Mouse (Mus musculus): ENCODE results near the gene Olfr1369-ps1.

DNA sequence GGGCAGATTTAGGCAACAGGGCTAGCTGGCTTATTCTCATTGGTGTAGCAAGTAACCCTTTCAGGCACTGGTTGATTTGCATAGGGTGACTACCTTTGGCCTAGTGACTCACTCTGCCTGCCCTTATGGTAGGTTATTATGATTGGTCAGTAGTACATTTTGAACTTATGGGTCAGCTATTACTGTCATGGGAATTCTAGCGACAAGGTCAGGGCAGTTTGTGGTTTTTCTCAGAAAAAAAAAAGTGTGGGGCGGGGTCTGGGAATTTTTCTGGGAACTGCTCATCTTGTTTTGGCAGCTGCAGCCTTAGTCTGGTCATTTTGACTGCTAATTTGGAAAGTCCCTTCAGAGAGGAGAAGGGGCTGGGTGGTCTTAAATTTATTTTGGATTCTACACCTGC lies 45.3 kb upstream of the Olfr1369-ps1 start:
- no peak for TF ChIP-seq CTCF (IDR thresholded peaks at IDR 0.05; ENCODE audit: low read depth, low read length)
- no peak for TF ChIP-seq POLR2A (IDR thresholded peaks at IDR 0.05; ENCODE audit: borderline replicate concordance, low read depth, low read length)
